Mouse (Mus musculus) cerebellum, adult 11 months (tissue): ENCODE data around the gene Trat1.

Experiments used
- DNase-seq: peaks from one replicate; pipeline ENCODE4 v3.0.0; 2022

Gene Trat1

DNA sequence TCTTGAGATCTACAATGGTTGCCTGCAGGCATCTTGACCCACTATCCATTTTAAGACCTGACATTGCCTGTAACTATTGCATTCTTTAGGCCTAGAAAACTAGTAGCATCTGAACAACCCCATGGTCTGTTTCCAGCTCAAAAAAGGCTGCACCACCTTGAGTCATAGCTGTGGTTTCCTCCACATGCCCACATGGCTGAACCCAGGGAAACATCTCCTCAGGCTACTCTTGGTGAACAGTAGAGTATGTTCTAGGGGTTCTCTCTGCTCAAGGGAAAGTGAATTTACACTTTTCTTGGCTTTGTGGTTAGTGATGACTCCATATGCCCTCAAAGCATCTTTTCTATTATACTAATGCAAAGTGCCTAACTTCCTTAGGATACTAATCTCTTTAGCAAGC, 55.5 kb downstream of the Trat1 start:
- no peak for DNase-seq

DNA sequence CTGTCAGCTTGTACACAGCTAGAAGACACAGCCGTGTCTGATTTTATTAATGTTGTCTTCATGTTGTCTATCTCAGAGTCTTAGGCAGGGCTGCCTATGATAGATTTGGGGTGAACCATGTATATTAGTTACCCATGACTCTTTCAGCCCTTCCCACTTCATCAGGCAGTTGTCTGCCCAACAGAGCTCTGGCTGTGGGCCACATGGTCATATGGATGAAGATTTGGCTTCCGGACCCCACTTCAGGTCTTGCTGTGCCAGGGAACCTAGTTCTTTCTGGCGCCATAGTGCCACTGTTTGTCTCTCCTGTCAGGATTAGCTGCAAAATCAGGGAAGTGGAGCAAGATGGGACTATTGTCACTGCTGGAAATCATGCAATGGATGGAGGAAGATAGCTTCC, 69.9 kb downstream of the Trat1 start:
- DNase-seq: no peak
